In the genomic region with DNA sequence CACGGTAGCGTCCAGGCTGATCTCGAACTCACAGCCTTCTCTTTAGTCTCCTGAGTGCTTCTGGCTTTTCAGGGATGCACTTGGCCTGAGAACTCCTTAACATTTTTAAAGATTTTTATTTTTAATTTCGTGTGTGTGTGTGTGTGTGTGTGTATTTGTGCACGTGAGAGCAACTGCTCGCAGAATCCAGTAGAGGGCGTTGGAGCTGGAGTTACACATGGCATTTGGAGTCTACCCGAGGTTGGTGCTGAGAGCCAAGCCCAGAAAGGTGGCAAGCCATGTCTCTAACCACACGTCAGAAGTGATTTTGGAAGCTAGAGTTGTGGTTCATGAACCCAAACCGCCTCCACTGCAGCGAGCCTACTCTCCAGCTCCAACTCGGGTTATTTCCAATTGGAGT, we compare ENCODE assay signal across 8 mouse cellular contexts. TPM values are rescaled to one million over a fixed set of nuclear protein-coding genes. Genes with fewer than 3 reads are reported as not detected.
DNase-seq lines count a peak whose midpoint lies in the region; ATAC-seq and TF ChIP-seq lines count a peak whose summit lies in the region.

No protein-coding gene starts in this region.

- peak overlapping the region; percentile 61; the same call in 1 of the 2 replicates for H3K27ac ChIP-seq in heart, embryonic 15.5 days
- no peak overlapping the region for H3K27ac ChIP-seq in embryonic fibroblast, embryonic 13.5 days (ENCODE audit: insufficient read depth, low read length)
- peak overlapping the region; percentile 50; the same call in 1 of the 2 replicates for H3K27ac ChIP-seq in liver, embryonic 13.5 days

- no peak for DNase-seq in heart, adult 11 months
- peak; percentile 87 for DNase-seq in ES-CJ7 (ENCODE audit: low read depth, low spot score)
- peak; percentile 14 for DNase-seq in liver, embryonic 13.5 days
- no peak for DNase-seq in right cerebral cortex, postnatal 4 days
- DNase-seq in gastrocnemius, postnatal 10 days: no peak
- no peak for DNase-seq in cerebellum, adult 9-11 months

- WGBS in heart, embryonic 15.5 days: 44% methylated on average over 12 of the region's 12 CpGs
- WGBS in liver, embryonic 13.5 days (ENCODE audit: insufficient replicate concordance): 35% methylated on average over 12 of the region's 12 CpGs

- TF ChIP-seq CTCF in embryonic fibroblast, embryonic 13.5 days (IDR thresholded peaks at IDR 0.05; ENCODE audit: borderline replicate concordance, insufficient read depth, low read length): no peak

- TF ChIP-seq POLR2A in embryonic fibroblast, embryonic 13.5 days (IDR thresholded peaks at IDR 0.05; ENCODE audit: low read depth, low read length): no peak

- no peaks in the 10 kb centered on the region for H3K27me3 ChIP-seq in heart, embryonic 15.5 days
- no peaks in the 10 kb centered on the region for H3K27me3 ChIP-seq in liver, embryonic 13.5 days

- peaks cover 15% of the 10 kb centered on the region for H3K36me3 ChIP-seq in heart, embryonic 15.5 days
- H3K36me3 ChIP-seq in liver, embryonic 13.5 days: peaks cover 22% of the 10 kb centered on the region

- no peaks in the 10 kb centered on the region for H3K9me3 ChIP-seq in heart, embryonic 15.5 days (replicated peaks)
- no peaks in the 10 kb centered on the region for H3K9me3 ChIP-seq in liver, embryonic 13.5 days (replicated peaks)

- peak overlapping the region; percentile 95 for H3K9ac ChIP-seq in heart, embryonic 15.5 days
- H3K9ac ChIP-seq in liver, embryonic 13.5 days: peak overlapping the region; percentile 94

- H3K4me2 ChIP-seq in heart, embryonic 15.5 days: peak overlapping the region; percentile 80
- H3K4me2 ChIP-seq in liver, embryonic 13.5 days: peak overlapping the region; percentile 88

- H3K4me3 ChIP-seq in heart, embryonic 15.5 days: peak overlapping the region; percentile 96
- H3K4me3 ChIP-seq in embryonic fibroblast, embryonic 13.5 days (ENCODE audit: insufficient read depth, low read length): peak overlapping the region; percentile 83
- H3K4me3 ChIP-seq in liver, embryonic 13.5 days (replicated peaks): peak overlapping the region; percentile 87

- ATAC-seq in heart, embryonic 15.5 days (replicated peaks; ENCODE audit: insufficient number of reproducible peaks, insufficient read depth, low FRiP score, low read depth): no peak
- ATAC-seq in liver, embryonic 13.5 days (ENCODE audit: low read depth): no peak

- H3K4me1 ChIP-seq in heart, embryonic 15.5 days (replicated peaks): peaks cover 6% of the 10 kb centered on the region
- H3K4me1 ChIP-seq in embryonic fibroblast, embryonic 13.5 days (ENCODE audit: control insufficient read depth, insufficient read depth, low read length): no peaks in the 10 kb centered on the region
- H3K4me1 ChIP-seq in liver, embryonic 13.5 days (replicated peaks): peaks cover 29% of the 10 kb centered on the region

RNA-seq across cellular contexts. Expression of gene Jagn1, which starts 0.7 kb away (rescaled TPM):
- 57.4 and 64.0 TPM in 2 replicates for polyA plus RNA-seq in heart, embryonic 15.5 days (2015; fragmentation: Nextera tagmentation; extraction: Ambion mirVana)
- polyA plus RNA-seq in embryonic fibroblast, embryonic 13.5 days (2011; ENCODE audit: insufficient read length, low read depth, missing spikeins): 48.6 and 48.9 TPM in 2 replicates
- polyA plus RNA-seq in liver, embryonic 13.5 days (2015; fragmentation: Nextera tagmentation; extraction: Ambion mirVana): 51.8 and 53.3 TPM in 2 replicates
- 10 to 100 TPM; 27.9 to 32.7 TPM for total RNA-seq in gastrocnemius, postnatal 10 days (2021)

RNA-seq across cellular contexts. Expression of gene Cidec, which starts 7.5 kb away (rescaled TPM):
- polyA plus RNA-seq in heart, embryonic 15.5 days (2015; fragmentation: Nextera tagmentation; extraction: Ambion mirVana): not detected in 2 replicates
- not detected in 2 replicates for polyA plus RNA-seq in embryonic fibroblast, embryonic 13.5 days (2011; ENCODE audit: insufficient read length, low read depth, missing spikeins)
- polyA plus RNA-seq in liver, embryonic 13.5 days (2015; fragmentation: Nextera tagmentation; extraction: Ambion mirVana): 0.10 TPM in 1 of 2 replicates, not detected in the other
- 1 to 10 TPM; 3.9 to 6.4 TPM for total RNA-seq in gastrocnemius, postnatal 10 days (2021)

RNA-seq across cellular contexts. Expression of gene Il17re, which starts 15.2 kb away (rescaled TPM):
- 1.4 and 3.5 TPM in 2 replicates for polyA plus RNA-seq in heart, embryonic 15.5 days (2015; fragmentation: Nextera tagmentation; extraction: Ambion mirVana)
- polyA plus RNA-seq in embryonic fibroblast, embryonic 13.5 days (2011; ENCODE audit: insufficient read length, low read depth, missing spikeins): not detected in 2 replicates
- 0.16 and 0.20 TPM in 2 replicates for polyA plus RNA-seq in liver, embryonic 13.5 days (2015; fragmentation: Nextera tagmentation; extraction: Ambion mirVana)
- under 1 TPM; 0.45 to 0.61 TPM for total RNA-seq in gastrocnemius, postnatal 10 days (2021)

RNA-seq across cellular contexts. Expression of gene Rpusd3, which starts 24.0 kb away (rescaled TPM):
- 9.5 and 16.1 TPM in 2 replicates for polyA plus RNA-seq in heart, embryonic 15.5 days (2015; fragmentation: Nextera tagmentation; extraction: Ambion mirVana)
- polyA plus RNA-seq in embryonic fibroblast, embryonic 13.5 days (2011; ENCODE audit: insufficient read length, low read depth, missing spikeins): 7.7 and 8.0 TPM in 2 replicates
- 13.4 and 19.2 TPM in 2 replicates for polyA plus RNA-seq in liver, embryonic 13.5 days (2015; fragmentation: Nextera tagmentation; extraction: Ambion mirVana)
- total RNA-seq in gastrocnemius, postnatal 10 days (2021): 10 to 100 TPM; 10.0 to 11.3 TPM

RNA-seq across cellular contexts. Expression of gene Il17rc, which starts 28.1 kb away (rescaled TPM):
- 11.5 and 15.6 TPM in 2 replicates for polyA plus RNA-seq in heart, embryonic 15.5 days (2015; fragmentation: Nextera tagmentation; extraction: Ambion mirVana)
- polyA plus RNA-seq in embryonic fibroblast, embryonic 13.5 days (2011; ENCODE audit: insufficient read length, low read depth, missing spikeins): 20.7 and 23.5 TPM in 2 replicates
- 5.3 and 6.2 TPM in 2 replicates for polyA plus RNA-seq in liver, embryonic 13.5 days (2015; fragmentation: Nextera tagmentation; extraction: Ambion mirVana)
- 1 to 10 TPM; 5.9 to 9.1 TPM for total RNA-seq in gastrocnemius, postnatal 10 days (2021)

Comparison
In these comparisons a context has a peak if more than half of its experiments do, and no peak if none do; other contexts are left out.
1. DNase-seq: peak in ES-CJ7 (single experiment) and liver, embryonic 13.5 days (single experiment); none in heart, adult 11 months (single experiment), right cerebral cortex, postnatal 4 days (single experiment), gastrocnemius, postnatal 10 days (single experiment) and cerebellum, adult 9-11 months (single experiment).
2. Peak in every context shown above with its lines, with median percentiles within 50 percentile points of each other: H3K4me3 ChIP-seq.